Mouse (Mus musculus) spleen, adult 10 weeks (tissue): Measurements from ENCODE around the gene Git1. TPM values are rescaled to one million over a fixed set of nuclear protein-coding genes. Genes with fewer than 3 reads are reported as not detected.

Experiments
- polyA plus RNA-seq: library from polyadenylated mRNA; stranded (reverse); fragments of 350-450 nt; fragmentation: Illumina TruSeq; extraction: RNeasy Lipid Tissue Mini Kit (QIAGEN cat#74804); gene quantifications from one replicate; pipeline ENCODE4 v1.2.3, GENCODE M21; 2015; ENCODE audit warnings: low replicate concordance; ENCODE audit not compliant: insufficient read depth

The Git1 gene
- polyA plus RNA-seq: 11.2 TPM

GRCm38 (mm10) chr11:77493512-77494343 lies at the start of gene Git1:
Git1 (plus strand) TSS chr11:77493562.

GRCm38 (mm10) chr11:77462283-77463100 lies 30.9 kb upstream of the Git1 start, which contains the start of gene Coro6:
Coro6 (plus strand) TSS chr11:77462411.

GRCm38 (mm10) chr11:77489591-77490235 lies 3.6 kb upstream of the Git1 start, which contains the start of gene Ankrd13b:
Ankrd13b (minus strand) TSS chr11:77489678.

GRCm38 (mm10) chr11:77514832-77515636 lies 21.7 kb downstream of the Git1 start, which contains the start of gene Abhd15:
Abhd15 (plus strand) TSS chr11:77515121.

GRCm38 (mm10) chr11:77515637-77516552 lies 22.5 kb downstream of the Git1 start, which contains the start of gene Trp53i13:
Trp53i13 (minus strand) TSS chr11:77515980.

GRCm38 (mm10) chr11:77519043-77519442 lies 25.7 kb downstream of the Git1 start, which contains the start of gene Gm10392:
Gm10392 (minus strand) TSS chr11:77519198.

Other genes with a start within 250 kb of the Git1 start
- gene Coro6, start 31.2 kb upstream of the Git1 start, polyA plus RNA-seq: 0.26 TPM
- gene Ankrd13b, start 3.9 kb upstream of the Git1 start, polyA plus RNA-seq: 1.0 TPM
- 3.5 TPM for gene Abhd15, start 21.6 kb downstream of the Git1 start, polyA plus RNA-seq
- 1.1 TPM for gene Trp53i13, start 22.4 kb downstream of the Git1 start, polyA plus RNA-seq
- 0.48 TPM for gene Gm10392, start 25.6 kb downstream of the Git1 start, polyA plus RNA-seq
- 45.2 TPM for gene Taok1, start 114.3 kb downstream of the Git1 start, polyA plus RNA-seq
- 80.8 TPM for gene Nufip2, start 192.6 kb downstream of the Git1 start, polyA plus RNA-seq
- gene Cryba1, start 231.7 kb downstream of the Git1 start, polyA plus RNA-seq: not detected